Mouse (Mus musculus): ENCODE measurements around the gene Esrrg. TPM values are rescaled to one million over a fixed set of nuclear protein-coding genes. Genes with fewer than 3 reads are reported as not detected.

The Esrrg gene
- total RNA-seq, 1 experiment from 2014 or later: 19.4 TPM

GRCm38 (mm10) chr1:188000189-188000588 lies 391.6 kb downstream of the Esrrg start:
- no peak for DNase-seq

GRCm38 (mm10) chr1:188006820-188007491 lies 398.4 kb downstream of the Esrrg start:
- no peak for DNase-seq

- no peak for DNase-seq
Observed at GRCm38 (mm10) chr1:188008476-188008875, 399.9 kb downstream of the Esrrg start.

DNA sequence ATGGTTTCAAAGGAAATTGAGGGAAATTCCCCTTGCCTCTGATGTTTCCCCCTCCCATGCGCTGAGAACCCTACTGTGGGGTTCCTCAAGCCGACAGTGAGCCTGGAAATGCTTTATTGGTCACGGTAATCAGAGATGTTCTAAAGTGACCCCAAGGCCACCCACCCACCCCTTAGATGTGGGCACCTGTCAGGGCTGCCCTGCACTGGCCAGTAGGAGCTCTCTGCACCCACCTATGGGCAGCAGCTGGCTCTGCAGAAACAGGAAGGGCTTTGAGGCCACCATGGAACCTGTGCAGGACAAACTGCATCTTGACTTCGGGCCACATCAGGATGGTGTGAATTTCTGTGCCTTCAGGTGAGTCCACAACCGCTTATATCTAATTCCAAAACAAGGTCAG lies 401.3 kb downstream of the Esrrg start:
- DNase-seq: no peak

GRCm38 (mm10) chr1:188010860-188011259 lies 402.3 kb downstream of the Esrrg start:
- DNase-seq: no peak

DNA sequence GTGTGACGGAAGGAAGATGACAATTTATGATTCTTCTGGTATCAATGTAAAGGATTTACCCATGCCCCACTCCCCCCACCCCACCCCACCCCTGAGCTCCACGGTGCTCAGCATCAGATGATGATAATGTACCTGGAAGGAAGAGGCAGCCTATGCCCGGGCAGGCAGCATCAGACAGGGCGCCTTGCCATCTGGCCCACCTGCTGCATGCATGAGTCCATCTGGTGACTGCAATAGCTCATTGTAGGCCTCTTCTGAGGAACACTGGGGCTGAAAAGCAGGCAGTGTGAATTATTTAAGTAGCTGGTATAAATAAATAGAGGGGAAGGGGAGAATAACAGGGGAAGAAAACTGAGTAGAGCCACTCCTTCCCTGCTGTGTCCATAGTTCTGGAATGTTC lies 405.8 kb downstream of the Esrrg start:
- peak; percentile 37 for DNase-seq

DNA sequence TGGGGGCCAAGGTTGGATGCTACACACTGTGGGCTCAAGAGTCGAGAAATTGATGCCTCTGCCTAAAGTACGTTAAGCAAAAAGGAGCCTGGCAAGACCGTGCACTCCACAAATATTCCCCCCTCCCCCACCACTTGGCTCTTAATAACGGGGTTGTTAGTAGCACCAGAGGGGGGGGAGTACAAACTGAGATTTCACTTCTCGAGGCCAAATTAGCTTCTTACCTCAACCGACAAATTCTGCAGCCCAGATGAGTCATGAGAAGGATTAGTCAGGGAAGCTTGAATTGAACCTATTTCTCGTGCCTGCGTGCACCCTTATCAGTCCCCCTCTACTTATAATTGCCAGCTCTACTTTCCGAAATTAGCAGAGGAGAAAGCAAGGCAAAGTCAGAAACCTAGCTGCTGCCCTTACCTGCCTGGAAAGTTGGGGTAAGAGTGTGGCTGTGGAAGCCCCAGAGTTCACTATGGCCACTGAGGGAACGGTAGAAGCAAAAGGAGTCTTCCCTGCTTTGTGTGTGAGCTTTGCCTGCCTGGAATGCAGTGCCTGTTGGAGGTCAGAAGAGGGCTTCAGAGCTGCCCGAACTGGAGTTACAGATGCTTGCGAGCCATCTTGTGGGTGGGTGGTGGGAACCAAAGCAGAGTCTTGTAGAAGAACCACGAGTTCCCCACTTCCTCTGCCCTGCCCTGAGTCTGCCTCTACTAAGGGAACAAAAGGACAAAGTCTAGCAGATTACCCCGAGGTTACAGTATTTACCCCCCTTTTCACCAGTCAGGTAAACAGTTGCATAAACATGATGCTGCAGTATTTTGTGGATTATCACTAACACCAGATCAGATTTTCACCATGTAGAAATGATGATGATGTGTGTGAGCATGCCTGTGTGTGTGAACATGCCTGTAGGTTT lies 409.6 kb downstream of the Esrrg start:
- DNase-seq: no peak

- DNase-seq: no peak
Observed at GRCm38 (mm10) chr1:188029205-188029604, 420.6 kb downstream of the Esrrg start.

DNA sequence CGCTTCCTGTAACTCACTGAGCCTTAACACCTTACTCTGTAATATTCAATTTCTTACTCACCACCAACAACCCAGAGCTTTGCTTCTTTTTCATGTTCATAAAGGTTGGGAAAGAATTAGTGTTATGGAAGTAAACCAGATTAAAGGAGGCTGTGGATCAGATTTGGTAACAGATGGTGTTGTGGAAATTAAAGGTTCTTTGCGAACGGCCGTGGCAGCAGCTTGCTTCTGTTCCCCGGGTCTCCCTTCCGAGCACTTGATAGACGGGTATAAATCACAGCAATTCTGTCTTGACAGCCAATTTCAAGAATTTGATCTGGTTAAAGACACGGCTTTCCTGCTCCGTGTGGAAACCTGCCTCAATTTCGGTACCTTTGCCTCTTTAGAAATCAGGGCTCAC lies 421.5 kb downstream of the Esrrg start:
- DNase-seq: no peak

- DNase-seq: no peak
Observed at GRCm38 (mm10) chr1:188031276-188031675, 422.7 kb downstream of the Esrrg start.

DNA sequence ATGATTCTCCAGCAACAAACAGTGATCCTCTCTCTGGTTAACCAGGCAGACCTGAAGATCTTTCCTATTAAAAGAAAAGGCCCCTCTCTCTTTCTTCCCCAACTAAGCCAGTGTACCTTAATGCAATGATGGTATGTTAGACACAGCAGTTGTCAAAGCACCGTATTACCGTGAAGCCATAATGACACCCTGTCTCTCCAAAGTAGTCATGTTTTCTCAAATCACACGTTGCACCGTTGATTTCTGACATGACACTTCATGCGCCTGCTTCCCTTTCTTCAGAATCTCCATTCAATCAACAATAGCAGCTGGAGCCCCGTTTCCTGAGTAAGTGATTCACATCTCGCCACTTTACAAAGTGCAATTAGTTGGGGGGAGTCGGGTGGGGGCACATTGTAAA lies 427.4 kb downstream of the Esrrg start:
- no peak for DNase-seq

DNA sequence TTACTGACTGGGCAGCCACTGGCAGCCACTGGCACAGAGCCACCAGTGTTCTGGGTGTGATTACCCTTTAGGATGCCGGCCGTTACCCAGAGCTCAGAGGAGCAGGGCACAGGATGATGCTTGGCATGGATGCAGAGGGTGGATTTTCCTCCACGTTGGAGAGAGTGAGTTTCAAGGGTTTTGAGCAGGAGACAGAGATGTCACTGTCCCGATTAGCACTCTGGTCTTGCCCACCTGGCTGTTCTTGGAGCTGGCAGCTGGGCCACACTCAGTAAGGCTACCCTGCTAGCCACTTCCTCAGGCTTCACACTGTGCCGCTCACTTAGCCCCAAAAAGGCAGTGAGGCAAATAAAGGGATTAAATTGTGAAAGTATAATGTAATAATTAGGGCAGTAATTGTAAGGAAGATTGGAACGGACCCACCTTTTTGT lies 438.1 kb downstream of the Esrrg start:
- DNase-seq: no peak

- DNase-seq: no peak
Observed at GRCm38 (mm10) chr1:188047148-188047547, 438.6 kb downstream of the Esrrg start.

DNA sequence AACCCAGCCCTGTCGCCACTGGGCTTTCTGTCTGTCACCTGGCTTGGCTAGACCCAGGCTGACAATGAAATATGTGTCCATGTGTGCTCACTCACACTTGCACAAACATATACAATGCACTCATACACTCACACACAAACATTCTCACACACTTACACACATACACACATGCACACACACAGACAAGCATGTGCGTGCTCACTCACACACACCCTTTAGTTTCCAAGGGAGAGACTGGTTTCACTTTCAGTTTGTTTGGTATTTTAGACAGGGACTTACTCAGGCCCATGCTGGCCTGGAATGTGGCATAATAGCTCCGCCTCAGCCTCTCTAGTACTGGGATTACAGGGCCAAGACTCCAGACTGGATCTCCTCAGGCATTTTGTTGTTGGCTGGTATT lies 447.3 kb downstream of the Esrrg start:
- DNase-seq: peak; percentile 4

GRCm38 (mm10) chr1:188057892-188058291 lies 449.3 kb downstream of the Esrrg start:
- DNase-seq: no peak

DNA sequence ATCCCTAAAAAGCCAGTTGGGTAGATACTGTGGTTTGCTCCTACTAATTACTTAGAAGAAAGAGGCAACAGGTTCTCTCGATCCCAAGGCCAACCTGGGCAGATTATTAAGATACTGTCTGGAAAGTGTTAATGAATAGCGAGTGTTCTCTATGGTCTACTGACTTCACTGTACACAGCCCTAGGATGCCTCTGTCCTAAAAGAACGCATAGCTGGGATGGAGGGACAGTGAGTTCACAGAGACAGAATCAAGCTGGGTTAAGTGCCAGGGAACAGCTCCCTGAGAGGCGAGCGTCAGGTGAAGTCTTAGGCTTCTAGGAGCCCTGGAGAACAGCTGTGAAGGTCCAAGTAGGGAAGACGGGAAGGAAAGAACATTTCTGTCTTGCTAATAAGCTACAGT lies 450.4 kb downstream of the Esrrg start:
- DNase-seq: no peak

GRCm38 (mm10) chr1:188060493-188060892 lies 451.9 kb downstream of the Esrrg start:
- DNase-seq: no peak

DNA sequence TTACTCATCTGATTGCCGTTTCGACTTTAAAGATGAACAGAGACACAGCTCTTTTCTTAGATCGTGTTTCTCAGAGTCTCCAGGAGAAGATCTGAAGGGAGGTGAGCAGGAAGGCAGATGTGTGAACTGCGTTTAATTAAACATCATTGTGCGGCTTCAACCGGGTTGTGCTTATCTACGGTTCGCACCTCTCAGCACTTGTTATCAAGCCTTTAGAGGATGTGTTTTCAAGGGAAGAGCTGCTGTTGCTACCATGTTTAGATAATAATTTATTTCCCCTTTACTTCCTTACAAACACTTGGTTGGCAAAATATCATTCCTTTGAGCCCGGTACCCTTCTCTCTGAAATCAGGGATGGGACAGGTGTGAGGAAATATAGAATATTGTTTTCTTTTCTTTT lies 460.2 kb downstream of the Esrrg start:
- no peak for DNase-seq

- no peak for DNase-seq
Observed at GRCm38 (mm10) chr1:188069849-188070248, 461.3 kb downstream of the Esrrg start.

GRCm38 (mm10) chr1:188077561-188078195 lies 469.1 kb downstream of the Esrrg start:
- peak; percentile 69 for DNase-seq

DNA sequence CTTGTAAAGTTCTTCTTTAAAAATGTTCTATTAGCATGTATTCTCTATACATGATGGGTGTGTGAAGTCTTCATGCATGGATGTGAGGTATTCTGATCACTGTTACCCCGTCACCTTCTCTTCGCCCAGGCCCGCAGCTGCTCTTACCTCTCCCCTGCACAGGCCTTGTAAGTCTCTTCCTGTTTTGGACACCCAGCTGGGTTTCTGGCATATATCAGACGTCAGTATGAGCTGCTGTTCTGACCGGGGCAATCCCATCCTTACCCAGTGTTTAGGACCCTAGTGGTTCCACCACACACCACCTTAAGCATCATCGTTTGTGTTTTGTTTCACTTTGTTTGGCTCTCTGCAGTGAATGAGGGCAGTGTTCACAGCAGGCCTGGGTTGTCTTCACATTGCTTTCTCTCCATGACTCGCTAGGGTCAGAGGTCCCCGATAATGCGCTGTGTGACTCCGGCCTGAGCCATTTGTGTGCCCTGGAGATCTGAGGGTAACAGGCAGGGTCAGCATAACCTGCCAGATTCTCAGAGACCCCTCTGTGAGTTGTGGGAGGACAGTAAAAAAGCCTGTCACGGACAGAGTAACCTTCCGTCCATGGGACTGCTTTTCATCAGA lies 471.8 kb downstream of the Esrrg start:
- no peak for DNase-seq
